Mouse (Mus musculus): ENCODE results near the gene D16Ertd472e. TPM values are rescaled to one million over a fixed set of nuclear protein-coding genes. Genes with fewer than 3 reads are reported as not detected.

D16Ertd472e gene
- polyA plus RNA-seq, 1 experiment, result 6.4 TPM

DNA sequence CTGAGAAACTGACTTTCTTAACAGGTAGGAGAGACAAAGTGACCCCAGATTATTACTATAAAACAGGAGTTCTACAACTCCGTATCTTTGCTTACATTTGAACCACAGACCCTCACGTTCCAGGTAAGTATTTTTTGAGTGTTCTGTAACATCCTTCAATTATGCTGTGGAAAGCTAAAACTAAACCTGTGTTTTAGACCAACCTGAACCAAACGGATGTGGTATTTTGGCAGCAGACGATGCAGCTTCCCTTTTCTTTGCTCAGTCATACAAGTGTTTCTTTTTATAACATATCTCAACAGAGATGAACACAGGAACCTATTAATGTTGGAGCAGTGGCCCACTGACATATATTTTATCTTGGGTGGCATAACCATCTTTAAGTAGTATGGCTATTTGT lies 18.9 kb downstream of the D16Ertd472e start:
- 9% methylated on average over 4 of the region's 4 CpGs for WGBS
- Histone ChIP-seq H3K36me3 (ENCODE audit: control insufficient read depth, insufficient read depth, low read length) (no peaks in the 10 kb centered on the region), H3K4me3 (ENCODE audit: extremely low read depth, insufficient read depth, insufficient read length) (no peak overlapping the region), H3K4me1 (ENCODE audit: control insufficient read depth, insufficient read depth, insufficient read length) (peaks cover 22% of the 10 kb centered on the region), H3K27ac (ENCODE audit: insufficient read depth, low read length) (peak overlapping the region; percentile 43; the same call in 1 of the 2 replicates), H3K27me3 (ENCODE audit: control insufficient read depth, insufficient read depth, low read length) (0 out of 2 replicates have a peak, but pooled peaks cover 2% of the 10 kb centered on the region)
- DNase-seq (ENCODE audit: low read depth in 1 of 2, low spot score in 2 of 2), result peak; percentile 25 to 55
- TF ChIP-seq POLR2A (IDR thresholded peaks at IDR 0.05; ENCODE audit: low read depth, low read length) (no peak), CTCF (IDR thresholded peaks at IDR 0.05; ENCODE audit: extremely low read depth, insufficient read depth, insufficient read length, insufficient replicate concordance) (no peak)

DNA sequence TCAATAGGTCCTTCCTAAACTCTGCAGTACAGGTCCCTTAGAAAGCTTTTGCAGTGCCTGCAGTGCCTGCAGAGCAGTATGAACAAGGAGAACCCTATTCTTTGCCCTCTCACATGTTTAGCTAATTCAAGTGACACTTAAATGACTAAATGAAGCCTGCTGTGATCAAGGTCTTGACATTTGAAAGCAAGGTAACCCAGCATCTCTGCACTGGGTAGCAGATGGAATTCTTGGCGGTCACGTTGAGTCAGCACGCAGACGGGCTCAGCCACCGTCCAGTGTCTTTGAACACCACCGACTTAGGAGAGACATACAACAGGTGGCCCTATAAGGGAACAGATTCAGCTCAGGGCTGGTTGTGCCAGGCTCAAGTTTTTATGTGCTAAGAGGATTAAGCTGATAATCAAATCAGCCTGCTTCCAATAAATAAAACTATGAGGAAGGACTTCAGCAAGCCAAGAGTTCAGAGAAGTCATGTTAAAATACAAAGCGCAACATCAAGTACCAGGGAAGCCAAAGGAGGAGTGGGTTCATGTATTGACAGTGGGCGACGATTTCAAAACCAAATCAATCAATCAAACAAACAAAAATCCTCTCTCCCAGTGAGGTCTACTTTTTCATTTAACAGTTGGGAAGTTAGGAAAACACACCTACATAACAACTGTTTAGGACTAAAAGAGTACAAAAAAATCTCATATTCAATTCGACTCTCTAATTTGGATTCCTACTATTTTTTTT lies 21.4 kb downstream of the D16Ertd472e start:
- Histone ChIP-seq H3K27ac (ENCODE audit: insufficient read depth, low read length) (no peak overlapping the region), H3K4me1 (ENCODE audit: control insufficient read depth, insufficient read depth, insufficient read length) (peaks cover 20% of the 10 kb centered on the region), H3K27me3 (ENCODE audit: control insufficient read depth, insufficient read depth, low read length) (no peaks in the 10 kb centered on the region), H3K36me3 (ENCODE audit: control insufficient read depth, insufficient read depth, low read length) (no peaks in the 10 kb centered on the region), H3K4me3 (ENCODE audit: extremely low read depth, insufficient read depth, insufficient read length) (no peak overlapping the region)
- DNase-seq (ENCODE audit: low read depth in 1 of 2, low spot score in 2 of 2), result no peak
- no peak for TF ChIP-seq POLR2A (IDR thresholded peaks at IDR 0.05; ENCODE audit: low read depth, low read length)
- TF ChIP-seq CTCF (IDR thresholded peaks at IDR 0.05; ENCODE audit: extremely low read depth, insufficient read depth, insufficient read length, insufficient replicate concordance), result no peak
- WGBS, result 94% methylated on average over 10 of the region's 10 CpGs

DNA sequence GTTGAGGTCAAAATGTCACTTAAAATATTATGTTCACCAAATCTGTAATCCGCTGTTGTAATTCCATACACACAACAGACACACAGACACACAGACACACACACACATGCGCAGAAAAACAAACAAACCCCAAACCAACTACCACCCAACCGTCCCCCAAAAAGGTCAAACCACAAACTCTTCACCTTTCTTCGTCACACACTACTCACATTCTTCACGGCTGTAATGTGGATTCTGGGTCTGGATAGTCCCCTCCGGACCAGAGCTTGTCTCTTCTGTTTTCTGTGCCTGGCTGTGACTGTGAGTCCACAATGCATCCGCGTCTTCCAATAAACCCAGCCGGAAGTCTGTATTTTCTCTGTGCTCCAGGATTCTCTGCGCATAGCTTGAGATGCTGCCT lies 29.1 kb downstream of the D16Ertd472e start:
- no peak for TF ChIP-seq CTCF (IDR thresholded peaks at IDR 0.05; ENCODE audit: extremely low read depth, insufficient read depth, insufficient read length, insufficient replicate concordance)
- no peak for TF ChIP-seq POLR2A (IDR thresholded peaks at IDR 0.05; ENCODE audit: low read depth, low read length)
- no peak overlapping the region for H3K27ac ChIP-seq (ENCODE audit: insufficient read depth, low read length)
- 74% methylated on average over 10 of the region's 10 CpGs for WGBS
- peaks cover 5% of the 10 kb centered on the region; the same call in 1 of the 2 replicates for H3K4me1 ChIP-seq (ENCODE audit: control insufficient read depth, insufficient read depth, insufficient read length)
- H3K4me3 ChIP-seq (ENCODE audit: extremely low read depth, insufficient read depth, insufficient read length), result no peak overlapping the region
- peaks cover 2% of the 10 kb centered on the region; the same call in 1 of the 2 replicates for H3K36me3 ChIP-seq (ENCODE audit: control insufficient read depth, insufficient read depth, low read length)
- no peaks in the 10 kb centered on the region for H3K27me3 ChIP-seq (ENCODE audit: control insufficient read depth, insufficient read depth, low read length)
- no peak for DNase-seq (ENCODE audit: low read depth in 1 of 2, low spot score in 2 of 2)

DNA sequence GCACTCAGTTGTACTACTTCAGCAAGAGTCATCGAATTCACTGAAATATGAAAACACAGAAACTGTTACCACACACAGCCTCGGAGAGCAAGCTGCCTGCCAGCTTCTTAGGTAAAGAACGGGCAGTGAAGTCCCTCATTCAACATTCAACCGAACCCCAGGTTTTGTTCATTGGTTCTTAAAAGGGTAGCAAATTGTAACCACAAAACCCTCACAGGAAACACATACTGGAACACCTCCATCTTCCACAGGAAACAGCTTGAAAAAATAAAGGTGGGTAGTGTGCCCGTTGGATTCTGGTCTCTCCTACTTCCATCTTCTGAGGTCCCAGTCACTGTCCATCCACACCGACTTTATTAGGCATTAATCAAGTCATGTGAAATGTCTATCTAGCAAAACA lies 30.0 kb downstream of the D16Ertd472e start:
- H3K4me1 ChIP-seq (ENCODE audit: control insufficient read depth, insufficient read depth, insufficient read length), result peaks cover 5% of the 10 kb centered on the region; the same call in 1 of the 2 replicates
- no peak overlapping the region for H3K4me3 ChIP-seq (ENCODE audit: extremely low read depth, insufficient read depth, insufficient read length)
- no peaks in the 10 kb centered on the region for H3K27me3 ChIP-seq (ENCODE audit: control insufficient read depth, insufficient read depth, low read length)
- DNase-seq (ENCODE audit: low read depth in 1 of 2, low spot score in 2 of 2), result no peak
- peaks cover 2% of the 10 kb centered on the region; the same call in 1 of the 2 replicates for H3K36me3 ChIP-seq (ENCODE audit: control insufficient read depth, insufficient read depth, low read length)
- WGBS, result 20% methylated on average over 6 of the region's 6 CpGs
- no peak for TF ChIP-seq CTCF (IDR thresholded peaks at IDR 0.05; ENCODE audit: extremely low read depth, insufficient read depth, insufficient read length, insufficient replicate concordance)
- no peak for TF ChIP-seq POLR2A (IDR thresholded peaks at IDR 0.05; ENCODE audit: low read depth, low read length)
- H3K27ac ChIP-seq (ENCODE audit: insufficient read depth, low read length), result no peak overlapping the region

DNA sequence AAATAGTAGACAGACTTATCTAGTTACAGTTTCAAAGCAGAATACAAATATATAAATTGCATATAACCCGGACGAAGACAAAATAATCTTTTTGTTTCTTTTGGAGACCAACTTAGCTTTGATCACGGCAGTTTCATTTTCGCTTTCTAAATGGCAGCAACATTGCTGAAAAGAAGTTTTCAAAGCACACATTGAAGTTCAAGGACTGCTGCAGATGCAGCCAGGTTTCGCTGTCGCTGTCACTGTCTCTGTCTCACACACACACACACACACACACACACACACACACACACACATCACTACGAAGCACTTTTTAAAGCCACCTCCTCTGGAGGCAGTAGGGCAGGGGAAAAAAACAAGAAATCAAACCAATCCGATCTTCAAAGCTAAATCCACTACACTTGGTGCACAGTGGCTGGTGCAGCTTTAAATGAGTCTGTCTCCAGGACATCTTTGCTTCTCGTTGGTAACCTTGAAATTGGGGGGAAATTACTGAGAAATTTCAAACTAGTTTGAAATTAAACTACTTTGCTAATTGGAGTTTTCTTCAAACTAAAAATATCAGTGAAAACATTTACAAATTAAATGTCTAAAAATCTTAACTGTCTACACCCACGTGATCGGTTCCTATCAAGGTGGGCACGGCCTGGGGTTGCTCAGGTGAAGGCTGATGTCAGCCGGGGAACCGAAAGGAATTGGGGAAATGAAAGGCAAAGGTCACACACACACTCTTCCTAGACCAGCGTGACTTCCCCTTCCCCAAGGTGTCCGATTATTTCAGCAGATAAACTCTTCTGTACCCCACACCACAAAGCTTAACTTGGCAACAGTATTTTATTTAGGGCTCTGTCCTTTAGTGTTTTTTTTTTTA lies 35.9 kb downstream of the D16Ertd472e start:
- WGBS, result 3% methylated on average over 16 of the region's 16 CpGs
- TF ChIP-seq CTCF (IDR thresholded peaks at IDR 0.05; ENCODE audit: extremely low read depth, insufficient read depth, insufficient read length, insufficient replicate concordance), result no peak
- H3K27ac ChIP-seq (ENCODE audit: insufficient read depth, low read length), result peak overlapping the region; percentile 76
- peak; percentile 31 to 55 for DNase-seq (ENCODE audit: low read depth in 1 of 2, low spot score in 2 of 2)
- peaks cover 2% of the 10 kb centered on the region; the same call in 1 of the 2 replicates for H3K4me1 ChIP-seq (ENCODE audit: control insufficient read depth, insufficient read depth, insufficient read length)
- no peaks in the 10 kb centered on the region for H3K27me3 ChIP-seq (ENCODE audit: control insufficient read depth, insufficient read depth, low read length)
- H3K4me3 ChIP-seq (ENCODE audit: extremely low read depth, insufficient read depth, insufficient read length), result peak overlapping the region; percentile 54
- H3K36me3 ChIP-seq (ENCODE audit: control insufficient read depth, insufficient read depth, low read length), result peaks cover 2% of the 10 kb centered on the region; the same call in 1 of the 2 replicates

DNA sequence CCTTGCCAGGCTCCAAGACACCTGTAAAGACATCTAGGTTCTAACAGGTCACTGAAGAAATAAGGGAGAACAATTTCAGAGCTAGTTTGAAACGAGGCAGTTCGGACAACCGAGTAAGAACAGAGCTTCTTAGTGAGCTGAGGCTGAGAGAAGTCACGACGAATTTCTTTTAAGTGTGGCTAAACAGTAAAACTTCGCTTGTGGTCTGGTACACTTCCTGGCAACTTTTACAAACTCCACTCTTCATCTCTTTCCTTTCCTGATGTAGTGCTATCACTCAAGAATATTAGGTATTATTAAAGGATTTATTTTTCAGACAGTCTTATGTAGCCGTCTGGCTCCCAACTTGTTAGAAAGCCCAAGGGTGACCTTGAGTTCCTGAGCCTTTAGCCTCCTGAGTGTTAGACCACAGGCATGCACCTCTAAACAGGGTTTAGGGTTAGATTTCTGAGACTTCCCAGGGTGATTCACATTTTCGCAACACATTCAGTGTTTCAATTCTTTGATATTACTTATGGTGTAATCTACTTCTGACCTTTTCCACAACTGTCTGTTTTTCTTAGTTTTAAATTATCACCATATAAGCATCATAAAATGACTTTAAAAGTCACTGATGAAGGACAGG lies 38.6 kb downstream of the D16Ertd472e start:
- no peaks in the 10 kb centered on the region for H3K36me3 ChIP-seq (ENCODE audit: control insufficient read depth, insufficient read depth, low read length)
- no peak overlapping the region for H3K27ac ChIP-seq (ENCODE audit: insufficient read depth, low read length)
- no peak for DNase-seq (ENCODE audit: low read depth in 1 of 2, low spot score in 2 of 2)
- H3K27me3 ChIP-seq (ENCODE audit: control insufficient read depth, insufficient read depth, low read length), result no peaks in the 10 kb centered on the region
- H3K4me3 ChIP-seq (ENCODE audit: extremely low read depth, insufficient read depth, insufficient read length), result no peak overlapping the region
- peaks cover 2% of the 10 kb centered on the region; the same call in 1 of the 2 replicates for H3K4me1 ChIP-seq (ENCODE audit: control insufficient read depth, insufficient read depth, insufficient read length)
- no peak for TF ChIP-seq POLR2A (IDR thresholded peaks at IDR 0.05; ENCODE audit: low read depth, low read length)
- TF ChIP-seq CTCF (IDR thresholded peaks at IDR 0.05; ENCODE audit: extremely low read depth, insufficient read depth, insufficient read length, insufficient replicate concordance), result no peak
- 25% methylated on average over 8 of the region's 8 CpGs for WGBS

All from spleen, adult 2 months (tissue).